Mouse (Mus musculus): ENCODE measurements around the gene Trip12.

Gene Trip12

GRCm38 (mm10) chr1:84859597-84859996, 19.3 kb upstream of the Trip12 start:
- DNase-seq, result no peak

- DNase-seq, result no peak
Measured at GRCm38 (mm10) chr1:84855756-84856155, 15.4 kb upstream of the Trip12 start.

DNA sequence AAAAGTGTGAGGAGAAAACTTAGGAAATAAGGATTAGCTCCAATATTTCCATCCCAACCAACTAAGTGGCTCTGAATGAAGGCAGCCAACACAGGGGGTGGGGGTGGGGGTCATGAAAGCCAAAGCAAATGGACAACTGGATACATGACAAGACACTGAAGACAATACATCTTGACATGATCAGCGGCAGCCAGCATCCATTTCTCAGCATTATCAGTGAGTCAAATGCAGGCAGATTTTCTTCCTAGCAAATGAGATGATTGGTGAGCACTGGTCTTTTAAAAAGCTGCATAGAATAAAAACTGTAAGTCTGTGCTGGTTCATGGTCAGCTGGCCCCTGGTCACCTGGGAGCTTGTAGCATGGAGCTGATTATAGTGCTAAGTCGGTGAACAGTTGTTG, 14.7 kb upstream of the Trip12 start:
- no peak for DNase-seq

- DNase-seq, result no peak
Measured at GRCm38 (mm10) chr1:84853721-84854120, 13.4 kb upstream of the Trip12 start.

DNA sequence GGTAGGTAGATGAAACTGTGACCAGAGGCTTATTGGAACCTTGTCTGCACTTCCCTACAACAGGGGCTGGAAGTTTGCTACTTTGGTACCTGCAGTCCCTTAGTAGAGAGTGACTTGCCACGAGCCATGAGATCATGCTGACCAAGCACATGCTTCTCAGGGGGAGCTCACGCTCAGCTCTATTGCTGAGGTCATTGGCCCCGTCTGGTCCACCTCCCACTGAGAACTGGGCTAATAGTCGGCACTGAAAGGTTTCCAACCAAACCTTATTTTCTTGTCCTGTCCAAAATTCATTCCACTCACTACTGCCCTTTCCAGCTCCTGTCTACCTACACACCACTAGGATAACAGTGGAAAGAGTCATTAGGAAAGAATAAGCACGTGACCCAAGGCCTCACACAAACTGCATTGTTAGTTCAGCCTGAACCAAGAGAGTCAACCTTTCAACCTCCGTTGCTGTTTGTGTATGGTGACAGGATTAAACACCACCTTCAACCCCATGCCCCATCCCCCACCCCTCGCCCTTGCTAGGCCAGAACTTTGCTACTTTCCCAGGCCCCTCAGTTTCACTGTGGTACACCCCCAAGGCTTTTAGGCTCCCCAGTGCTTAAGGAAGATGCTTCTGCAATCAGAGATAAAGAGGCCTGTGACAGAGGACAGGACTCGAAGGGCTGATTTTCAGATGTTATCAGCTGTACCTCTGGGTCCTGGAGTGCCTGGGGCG, 11.4 kb upstream of the Trip12 start:
- DNase-seq, result peak; percentile 9 to 12

- no peak for DNase-seq
Measured at GRCm38 (mm10) chr1:84850471-84850870, 10.2 kb upstream of the Trip12 start.

- DNase-seq, result peak in 1 of 2 experiments; percentile 3
Measured at GRCm38 (mm10) chr1:84849804-84850203, 9.5 kb upstream of the Trip12 start.

- DNase-seq, result no peak
Measured at GRCm38 (mm10) chr1:84848801-84849455, 8.6 kb upstream of the Trip12 start.

GRCm38 (mm10) chr1:84848335-84848734, 8.0 kb upstream of the Trip12 start:
- DNase-seq, result no peak

DNA sequence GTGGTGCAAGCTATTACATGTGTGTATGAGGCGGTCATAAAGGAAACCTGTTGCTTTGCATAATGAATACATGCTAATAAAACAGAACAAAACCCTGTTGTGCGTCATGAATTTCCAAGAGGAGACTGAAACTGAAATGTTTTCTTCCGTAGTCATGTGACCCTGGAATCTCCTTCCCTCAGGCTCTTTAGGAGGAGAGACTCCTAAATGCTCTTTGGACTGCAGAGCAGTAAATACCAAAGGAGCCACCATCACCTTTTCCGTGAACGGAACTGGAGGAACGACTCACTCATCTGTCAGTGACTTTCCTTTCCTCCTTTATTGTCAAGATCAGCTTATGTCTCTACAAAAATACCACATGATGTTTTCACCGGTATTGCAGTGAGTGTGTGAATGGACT, 7.4 kb upstream of the Trip12 start:
- no peak for DNase-seq

DNA sequence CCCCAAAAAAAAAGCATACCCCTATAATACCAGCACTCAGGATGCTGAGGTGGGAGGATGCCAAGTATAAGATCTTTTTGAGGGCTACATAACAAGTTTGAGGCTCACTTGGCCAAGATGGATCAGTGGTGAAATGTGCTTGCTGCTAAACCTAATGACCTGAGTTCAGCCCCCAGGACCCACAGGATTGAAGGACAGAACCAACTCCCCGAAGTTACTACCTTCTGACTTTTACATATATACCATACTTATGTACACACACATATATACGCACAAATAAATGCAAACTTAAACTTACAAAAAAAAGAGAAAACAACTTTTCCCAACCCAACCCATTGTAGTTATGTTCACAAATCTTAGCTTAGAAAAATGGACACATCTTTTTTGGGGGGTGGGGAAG, 3.0 kb upstream of the Trip12 start:
- no peak for DNase-seq

GRCm38 (mm10) chr1:84841061-84841460, 745 bp upstream of the Trip12 start:
- no peak for DNase-seq

DNA sequence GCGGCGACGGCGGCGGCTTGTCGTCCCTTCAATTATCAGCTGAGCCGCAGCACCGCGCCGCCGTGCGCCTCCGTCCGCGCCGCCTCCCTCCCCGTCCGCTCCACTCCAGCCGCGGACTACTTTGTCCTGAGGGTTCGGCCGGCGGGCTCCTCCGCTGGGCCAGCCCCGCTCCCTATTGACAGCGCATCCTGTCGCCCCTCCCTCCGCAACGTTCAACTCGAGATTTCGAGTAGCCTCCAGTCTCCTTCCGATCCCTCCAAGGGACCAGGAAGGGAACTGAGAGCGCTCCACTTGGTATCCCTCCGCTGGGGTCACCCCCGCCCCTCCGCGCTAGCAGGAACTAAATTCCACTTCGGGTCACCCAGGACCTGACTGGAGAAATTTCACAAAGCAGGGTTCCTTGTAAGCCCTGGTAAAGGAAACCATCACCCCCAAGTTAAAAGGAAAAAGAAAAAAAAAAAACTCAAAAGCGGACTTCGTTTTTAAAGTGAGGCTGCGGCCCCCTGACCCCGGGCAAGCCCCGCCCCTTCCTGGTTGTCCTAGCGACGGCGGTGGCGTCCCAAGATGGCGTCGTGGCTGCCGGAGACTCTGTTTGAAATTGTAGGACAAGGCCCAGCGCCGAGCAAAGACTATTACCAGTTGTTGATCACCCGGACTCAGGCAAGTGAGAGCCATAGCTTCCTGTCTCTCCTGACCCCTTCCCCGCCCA, 853 bp downstream of the Trip12 start, which contains the start of gene Fbxo36:
Fbxo36 (plus strand) TSS at position 533 of the 709 bp plus-strand sequence.
- DNase-seq, result peak; percentile 90 to 91

- DNase-seq, result peak; percentile 59 to 64
Measured at GRCm38 (mm10) chr1:84838621-84839151, 1.6 kb downstream of the Trip12 start.

GRCm38 (mm10) chr1:84838156-84838555, 2.2 kb downstream of the Trip12 start:
- no peak for DNase-seq

- DNase-seq, result peak in 1 of 2 experiments; percentile 6
Measured at GRCm38 (mm10) chr1:84837523-84838145, 2.7 kb downstream of the Trip12 start.

DNA sequence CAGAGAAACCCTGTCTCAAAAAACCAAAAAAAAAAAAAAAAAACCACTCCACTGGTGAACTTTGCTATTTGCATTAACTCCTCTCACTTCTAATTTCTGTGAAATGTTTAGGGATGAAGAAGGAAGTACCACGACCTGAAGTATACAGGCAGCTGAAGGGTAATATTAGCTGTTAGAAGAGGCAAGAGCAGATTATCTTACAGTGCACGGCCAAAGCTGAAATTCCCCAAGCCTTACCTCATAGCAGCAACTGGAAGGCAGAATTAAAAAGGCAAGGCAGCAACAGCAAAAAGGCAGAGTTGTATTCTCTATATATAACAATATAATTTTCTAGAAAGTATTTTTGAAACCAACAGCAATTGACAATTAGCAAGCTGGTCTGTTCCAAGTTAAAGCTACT, 15.2 kb downstream of the Trip12 start:
- no peak for DNase-seq

- no peak for DNase-seq
Measured at GRCm38 (mm10) chr1:84817596-84817995, 22.7 kb downstream of the Trip12 start.

GRCm38 (mm10) chr1:84803788-84804187, 36.5 kb downstream of the Trip12 start:
- no peak for DNase-seq

GRCm38 (mm10) chr1:84799166-84799565, 41.1 kb downstream of the Trip12 start:
- no peak for DNase-seq

DNA sequence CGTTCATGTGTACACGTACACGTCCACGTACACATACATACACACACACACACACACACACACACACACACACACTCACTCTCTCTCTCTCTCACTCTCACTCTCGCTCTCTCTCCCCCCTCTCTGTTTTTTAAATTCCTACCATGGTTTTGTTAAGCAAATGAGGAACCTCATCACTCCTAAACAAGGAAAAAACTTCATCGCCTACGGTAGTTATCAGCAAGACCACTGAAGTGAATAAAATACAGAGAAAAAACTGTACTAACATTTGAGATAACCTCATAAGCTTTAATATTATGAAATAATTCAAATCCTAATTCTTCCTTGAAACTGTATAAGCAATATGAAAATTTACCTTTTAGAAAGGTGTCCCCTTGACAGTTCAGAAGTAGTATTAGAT, 45.0 kb downstream of the Trip12 start:
- DNase-seq, result no peak

DNA sequence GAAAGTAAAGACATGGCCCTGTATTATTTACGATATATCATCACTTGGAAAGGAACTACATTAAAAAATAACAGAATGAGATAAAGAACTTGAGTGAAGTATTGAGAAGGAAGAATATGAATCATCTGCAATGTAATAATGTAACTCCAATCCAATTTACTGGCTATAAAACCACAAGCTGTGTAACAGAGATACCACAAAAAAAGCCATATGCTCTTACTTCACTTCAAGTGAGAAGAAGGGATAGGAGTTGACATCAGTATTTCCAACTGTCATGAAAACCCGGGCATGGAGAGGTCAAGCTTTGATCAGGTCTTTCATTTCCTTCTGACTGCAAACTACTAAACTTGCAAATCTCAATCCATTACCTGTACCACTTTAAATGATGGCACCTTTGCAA, 48.9 kb downstream of the Trip12 start:
- DNase-seq, result no peak

DNA sequence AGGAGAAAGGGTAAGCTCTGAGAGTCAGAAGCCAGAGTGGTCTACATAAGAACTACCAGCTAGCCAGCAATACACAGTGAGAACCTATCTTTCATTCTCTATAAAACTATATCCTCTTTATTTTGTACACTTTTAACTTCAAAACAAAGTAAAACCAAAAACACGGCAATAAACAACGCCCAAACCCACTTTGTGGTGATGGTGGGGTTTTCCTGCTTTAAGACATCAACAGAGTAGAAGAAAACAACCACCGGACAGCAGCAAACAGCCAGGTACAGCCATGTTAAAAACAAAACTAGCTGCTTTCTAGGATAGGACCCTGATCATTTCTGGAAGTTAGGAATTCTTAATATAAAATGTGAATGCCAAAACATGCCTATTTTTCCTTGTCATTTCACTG, 59.7 kb downstream of the Trip12 start:
- DNase-seq, result no peak

Measured in cerebellum, postnatal 36 days (tissue).